Mouse (Mus musculus) CD4-positive, CD25-positive, alpha-beta regulatory T cell (primary cell): ENCODE data around the gene Ptprh. TPM values are rescaled to one million over a fixed set of nuclear protein-coding genes. Genes with fewer than 3 reads are reported as not detected.

Experiments
- polyA plus RNA-seq: library from polyadenylated mRNA; unstranded; fragments of 100-300 nt; shearing (Covaris generic); gene quantifications from one replicate; pipeline ENCODE4 v1.2.1, GENCODE M21; 2017

The Ptprh gene
- polyA plus RNA-seq = not detected

GRCm38 (mm10) chr7:4603873-4604272 lies at the start of gene Ptprh:
TSS of gene Ptprh (minus strand) at chr7:4604041.

GRCm38 (mm10) chr7:4631031-4631430 lies 27.2 kb upstream of the Ptprh start, which contains the start of gene Tmem86b:
TSS of gene Tmem86b (minus strand) at chr7:4631422.

GRCm38 (mm10) chr7:4547221-4547641 lies 56.6 kb downstream of the Ptprh start, which contains the start of gene Syt5:
TSS of gene Syt5 (minus strand) at chr7:4547541.

GRCm38 (mm10) chr7:4532005-4532729 lies 71.7 kb downstream of the Ptprh start, which contains the start of gene Dnaaf3:
TSS of gene Dnaaf3 (minus strand) at chr7:4532453.

GRCm38 (mm10) chr7:4524212-4524922 lies 79.5 kb downstream of the Ptprh start, which contains the start of gene Tnni3:
TSS of gene Tnni3 (minus strand) at chr7:4524229.

GRCm38 (mm10) chr7:4516332-4517050 lies 87.3 kb downstream of the Ptprh start, which contains the start of gene Tnnt1:
TSS of gene Tnnt1 (minus strand) at chr7:4516382.

GRCm38 (mm10) chr7:4501558-4502397 lies 102.1 kb downstream of the Ptprh start, which contains the start of gene Ppp1r12c:
TSS of gene Ppp1r12c (minus strand) at chr7:4501680.

Other genes with a start within 250 kb of the Ptprh start
- not detected for gene Gp6, start 206.3 kb downstream of the Ptprh start, polyA plus RNA-seq
- 4.9 TPM for gene Rdh13, start 158.4 kb downstream of the Ptprh start, polyA plus RNA-seq
- 20.0 TPM for gene Eps8l1, start 143.4 kb downstream of the Ptprh start, polyA plus RNA-seq
- 168 TPM for gene Ppp1r12c, start 102.4 kb downstream of the Ptprh start, polyA plus RNA-seq
- gene Tnnt1, start 87.7 kb downstream of the Ptprh start, polyA plus RNA-seq = 5.3 TPM
- 0.47 TPM for gene Tnni3, start 79.8 kb downstream of the Ptprh start, polyA plus RNA-seq
- gene Dnaaf3, start 71.6 kb downstream of the Ptprh start, polyA plus RNA-seq = 0.39 TPM
- gene Syt5, start 56.5 kb downstream of the Ptprh start, polyA plus RNA-seq = 0.16 TPM
- gene Tmem86b, start 27.4 kb upstream of the Ptprh start, polyA plus RNA-seq = 11.1 TPM
- 300 TPM for gene Ppp6r1, start 55.0 kb upstream of the Ptprh start, polyA plus RNA-seq
- gene Hspbp1, start 81.0 kb upstream of the Ptprh start, polyA plus RNA-seq = 77.3 TPM
- not detected for gene Brsk1, start 86.6 kb upstream of the Ptprh start, polyA plus RNA-seq
- 0.11 TPM for gene Tmem150b, start 121.2 kb upstream of the Ptprh start, polyA plus RNA-seq
- 33.5 TPM for gene Kmt5c, start 136.1 kb upstream of the Ptprh start, polyA plus RNA-seq
- 3.4 TPM for gene Cox6b2, start 149.1 kb upstream of the Ptprh start, polyA plus RNA-seq
- not detected for gene Fam71e2, start 167.3 kb upstream of the Ptprh start, polyA plus RNA-seq
- gene Il11, start 178.8 kb upstream of the Ptprh start, polyA plus RNA-seq = not detected
- not detected for gene Tmem190, start 178.9 kb upstream of the Ptprh start, polyA plus RNA-seq
- gene Tmem238, start 185.6 kb upstream of the Ptprh start, polyA plus RNA-seq = 13.4 TPM
- 323 TPM for gene Rpl28, start 188.8 kb upstream of the Ptprh start, polyA plus RNA-seq
- 106 TPM for gene Ube2s, start 208.5 kb upstream of the Ptprh start, polyA plus RNA-seq
- not detected for gene Shisa7, start 240.7 kb upstream of the Ptprh start, polyA plus RNA-seq